Mouse (Mus musculus): ENCODE measurements at regions not wholly inside any gene's neighbourhood (a gene's known extent, or its start where the extent isn't known, plus 50 kb on each side); places are given as distances from the start of the nearest gene placed in this dataset.

DNA sequence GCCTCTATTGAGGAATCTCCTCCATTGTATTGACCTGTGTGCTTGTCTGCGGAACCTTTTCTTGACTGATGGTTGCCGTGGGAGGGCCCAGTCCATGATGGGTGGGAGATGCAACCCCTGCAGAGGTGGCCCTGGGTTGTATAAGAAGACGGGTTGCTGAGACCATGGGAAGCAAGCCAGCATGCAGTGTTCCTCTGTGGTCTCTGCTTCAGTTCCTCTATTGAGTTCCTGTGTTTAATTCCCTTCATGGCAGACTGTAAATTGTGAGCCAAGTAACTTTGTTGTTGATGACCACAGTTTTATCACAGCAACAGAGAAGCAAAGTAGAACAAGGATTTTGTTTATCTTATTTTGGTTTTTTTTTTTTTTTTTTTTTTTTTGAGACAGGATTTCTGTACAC is 70.9 kb upstream of the Slc1a4 start:
- Histone ChIP-seq H3K27me3 (ENCODE audit: control insufficient read depth, insufficient read depth, low read length) (no peaks in the 10 kb centered on the region), H3K4me3 (ENCODE audit: control insufficient read depth, insufficient read depth, low read length) (no peak overlapping the region), H3K4me1 (replicated peaks; ENCODE audit: control insufficient read depth, insufficient read depth, low read length) (no peaks in the 10 kb centered on the region), H3K36me3 (ENCODE audit: control insufficient read depth, insufficient read depth, low read length) (no peaks in the 10 kb centered on the region), H3K27ac (ENCODE audit: control insufficient read depth, insufficient read depth, low read length) (no peak overlapping the region)
- WGBS, result 41% methylated on average over 3 of the region's 3 CpGs
- no peak for DNase-seq
- TF ChIP-seq CTCF (IDR thresholded peaks at IDR 0.05; ENCODE audit: borderline replicate concordance, control insufficient read depth, extremely low read depth, insufficient read depth, low read length, poor library complexity), result no peak
- no peak for TF ChIP-seq POLR2A (IDR thresholded peaks at IDR 0.05; ENCODE audit: control insufficient read depth, extremely low read depth, insufficient read depth, low read length, poor library complexity)

DNA sequence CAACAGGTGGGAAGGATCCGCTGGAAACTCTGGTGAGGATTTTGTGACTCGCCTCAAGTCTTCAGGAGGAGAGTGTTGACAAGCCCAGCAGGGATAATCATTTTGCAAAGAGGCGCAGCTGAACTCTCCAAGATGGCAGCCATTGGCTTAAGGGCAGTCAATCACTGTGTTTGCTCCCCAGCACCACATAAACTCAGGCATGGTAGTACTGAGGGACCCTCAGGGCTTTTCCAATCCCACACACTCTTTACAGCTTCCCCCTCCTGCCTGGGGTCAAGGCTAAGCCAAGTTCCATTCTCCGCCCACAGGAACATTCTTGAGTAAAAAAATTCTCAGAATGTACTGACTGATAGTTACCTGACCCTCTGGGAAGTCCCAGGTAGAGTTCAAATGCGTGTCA is 72.0 kb upstream of the Slc1a4 start:
- no peaks in the 10 kb centered on the region for H3K36me3 ChIP-seq (ENCODE audit: control insufficient read depth, insufficient read depth, low read length)
- H3K27ac ChIP-seq (ENCODE audit: control insufficient read depth, insufficient read depth, low read length), result no peak overlapping the region
- no peak for TF ChIP-seq POLR2A (IDR thresholded peaks at IDR 0.05; ENCODE audit: control insufficient read depth, extremely low read depth, insufficient read depth, low read length, poor library complexity)
- TF ChIP-seq CTCF (IDR thresholded peaks at IDR 0.05; ENCODE audit: borderline replicate concordance, control insufficient read depth, extremely low read depth, insufficient read depth, low read length, poor library complexity), result no peak
- no peak overlapping the region for H3K4me3 ChIP-seq (ENCODE audit: control insufficient read depth, insufficient read depth, low read length)
- no peaks in the 10 kb centered on the region for H3K27me3 ChIP-seq (ENCODE audit: control insufficient read depth, insufficient read depth, low read length)
- H3K4me1 ChIP-seq (replicated peaks; ENCODE audit: control insufficient read depth, insufficient read depth, low read length), result no peaks in the 10 kb centered on the region
- DNase-seq, result no peak
- 97% methylated on average over 5 of the region's 5 CpGs for WGBS

DNA sequence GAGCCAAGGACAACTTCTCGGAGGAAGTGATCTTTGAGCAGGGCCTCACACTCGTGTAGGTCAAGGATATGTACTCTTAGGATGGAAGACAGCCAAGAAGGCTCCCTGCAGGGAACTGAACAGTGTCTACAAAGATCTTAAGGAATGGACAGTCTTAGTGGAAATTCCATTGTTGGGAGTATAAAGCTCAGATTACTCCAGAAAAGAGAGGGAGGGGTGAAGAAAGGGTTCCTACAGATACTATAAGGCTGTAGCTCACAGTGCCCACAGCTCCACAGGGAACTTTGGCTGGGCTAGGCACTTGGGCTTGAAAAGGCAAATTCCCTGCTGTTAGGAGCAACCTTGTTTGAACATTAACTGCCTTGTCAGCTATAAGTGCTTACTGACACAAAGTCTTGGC is 85.6 kb upstream of the Slc1a4 start:
- WGBS, result 90% methylated on average over 2 of the region's 2 CpGs
- Histone ChIP-seq H3K4me3 (ENCODE audit: control insufficient read depth, insufficient read depth, low read length) (no peak overlapping the region), H3K4me1 (replicated peaks; ENCODE audit: control insufficient read depth, insufficient read depth, low read length) (no peaks in the 10 kb centered on the region; the same call in 1 of the 2 replicates), H3K27me3 (ENCODE audit: control insufficient read depth, insufficient read depth, low read length) (no peaks in the 10 kb centered on the region), H3K36me3 (ENCODE audit: control insufficient read depth, insufficient read depth, low read length) (no peaks in the 10 kb centered on the region), H3K27ac (ENCODE audit: control insufficient read depth, insufficient read depth, low read length) (no peak overlapping the region)
- no peak for DNase-seq
- TF ChIP-seq POLR2A (IDR thresholded peaks at IDR 0.05; ENCODE audit: control insufficient read depth, extremely low read depth, insufficient read depth, low read length, poor library complexity) (no peak), CTCF (IDR thresholded peaks at IDR 0.05; ENCODE audit: borderline replicate concordance, control insufficient read depth, extremely low read depth, insufficient read depth, low read length, poor library complexity) (no peak)

DNA sequence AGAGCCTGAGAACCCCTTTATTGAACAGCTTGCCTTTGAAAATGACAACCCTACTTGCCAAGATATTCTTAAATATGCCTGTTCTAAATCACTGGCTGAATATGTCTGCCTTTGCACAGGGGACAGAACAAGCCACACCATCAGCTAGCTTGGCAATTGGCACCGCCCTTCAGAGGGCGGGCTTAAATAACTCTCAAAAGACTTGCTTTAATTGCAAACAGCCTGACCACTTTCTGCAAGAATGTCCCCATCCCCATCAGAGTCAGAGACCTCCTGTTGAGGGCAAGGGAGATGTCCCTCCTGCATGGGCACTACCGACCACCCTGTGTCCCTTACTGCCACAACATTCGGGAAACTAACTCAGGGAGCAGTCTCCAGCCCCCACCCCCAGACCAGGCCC is 88.4 kb upstream of the Slc1a4 start:
- no peak overlapping the region for H3K27ac ChIP-seq (ENCODE audit: control insufficient read depth, insufficient read depth, low read length)
- no peaks in the 10 kb centered on the region for H3K27me3 ChIP-seq (ENCODE audit: control insufficient read depth, insufficient read depth, low read length)
- 95% methylated on average over 4 of the region's 4 CpGs for WGBS
- no peak for TF ChIP-seq POLR2A (IDR thresholded peaks at IDR 0.05; ENCODE audit: control insufficient read depth, extremely low read depth, insufficient read depth, low read length, poor library complexity)
- TF ChIP-seq CTCF (IDR thresholded peaks at IDR 0.05; ENCODE audit: borderline replicate concordance, control insufficient read depth, extremely low read depth, insufficient read depth, low read length, poor library complexity), result no peak
- H3K4me3 ChIP-seq (ENCODE audit: control insufficient read depth, insufficient read depth, low read length), result no peak overlapping the region
- no peak for DNase-seq
- H3K36me3 ChIP-seq (ENCODE audit: control insufficient read depth, insufficient read depth, low read length), result no peaks in the 10 kb centered on the region
- no peaks in the 10 kb centered on the region; the same call in 1 of the 2 replicates for H3K4me1 ChIP-seq (replicated peaks; ENCODE audit: control insufficient read depth, insufficient read depth, low read length)

DNA sequence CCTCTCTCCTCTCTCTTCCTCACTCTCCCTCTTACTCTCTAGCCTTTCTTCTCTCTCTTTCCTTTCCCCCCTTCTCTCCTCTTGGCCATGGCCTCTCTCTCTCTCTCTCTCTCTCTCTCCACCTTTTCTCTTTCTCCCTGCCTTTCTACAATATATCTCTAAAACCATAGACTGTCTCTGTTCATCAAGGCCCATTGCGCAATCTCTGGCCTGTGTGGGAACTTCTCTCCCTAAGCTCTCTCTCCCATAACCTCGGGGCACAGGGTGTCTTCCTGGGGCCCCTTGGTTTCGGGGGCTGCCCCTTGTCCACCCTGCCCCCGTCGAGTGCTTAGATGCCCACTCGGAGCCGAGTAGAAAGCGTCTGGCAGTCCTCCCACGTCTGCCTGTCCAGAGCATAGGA is 103.5 kb upstream of the Slc1a4 start:
- H3K4me3 ChIP-seq (ENCODE audit: control insufficient read depth, insufficient read depth, low read length), result no peak overlapping the region
- no peaks in the 10 kb centered on the region for H3K4me1 ChIP-seq (replicated peaks; ENCODE audit: control insufficient read depth, insufficient read depth, low read length)
- no peaks in the 10 kb centered on the region for H3K36me3 ChIP-seq (ENCODE audit: control insufficient read depth, insufficient read depth, low read length)
- TF ChIP-seq CTCF (IDR thresholded peaks at IDR 0.05; ENCODE audit: borderline replicate concordance, control insufficient read depth, extremely low read depth, insufficient read depth, low read length, poor library complexity) (no peak), POLR2A (IDR thresholded peaks at IDR 0.05; ENCODE audit: control insufficient read depth, extremely low read depth, insufficient read depth, low read length, poor library complexity) (no peak)
- no peak for DNase-seq
- WGBS, result 78% methylated on average over 9 of the region's 9 CpGs
- no peak overlapping the region for H3K27ac ChIP-seq (ENCODE audit: control insufficient read depth, insufficient read depth, low read length)
- H3K27me3 ChIP-seq (ENCODE audit: control insufficient read depth, insufficient read depth, low read length), result no peaks in the 10 kb centered on the region

DNA sequence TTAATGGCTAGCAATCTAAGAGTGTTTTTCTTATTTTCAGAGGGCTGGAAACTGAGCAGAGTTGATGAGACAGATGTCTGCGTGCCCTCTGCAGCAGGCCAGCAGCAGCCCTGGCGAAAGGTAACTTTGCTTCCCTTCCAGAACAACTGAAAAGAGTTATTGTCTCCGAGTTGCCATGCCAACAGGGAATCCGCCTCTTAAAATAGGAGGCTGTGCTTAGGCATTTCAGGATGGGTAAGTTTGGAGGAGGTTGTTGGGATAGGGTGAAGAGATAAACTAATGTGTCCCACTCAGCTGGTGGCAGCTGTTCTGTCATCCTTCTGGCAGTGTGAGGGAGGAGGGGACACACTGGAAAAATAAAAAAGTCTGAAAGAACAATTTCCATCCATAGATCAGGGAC is 100.6 kb upstream of the Sertad2 start:
- 86% methylated on average over 4 of the region's 4 CpGs for WGBS
- no peak for DNase-seq
- TF ChIP-seq POLR2A (IDR thresholded peaks at IDR 0.05; ENCODE audit: control insufficient read depth, extremely low read depth, insufficient read depth, low read length, poor library complexity), result no peak
- TF ChIP-seq CTCF (IDR thresholded peaks at IDR 0.05; ENCODE audit: borderline replicate concordance, control insufficient read depth, extremely low read depth, insufficient read depth, low read length, poor library complexity), result no peak

More for the DNA sequence above, 100.6 kb upstream of the Sertad2 start:
- Histone ChIP-seq H3K27me3 (ENCODE audit: control insufficient read depth, insufficient read depth, low read length) (no peaks in the 10 kb centered on the region), H3K36me3 (ENCODE audit: control insufficient read depth, insufficient read depth, low read length) (no peaks in the 10 kb centered on the region), H3K4me1 (replicated peaks; ENCODE audit: control insufficient read depth, insufficient read depth, low read length) (peaks cover 8% of the 10 kb centered on the region), H3K4me3 (ENCODE audit: control insufficient read depth, insufficient read depth, low read length) (no peak overlapping the region), H3K27ac (ENCODE audit: control insufficient read depth, insufficient read depth, low read length) (no peak overlapping the region)
